Mouse (Mus musculus): ENCODE results near the gene Wipf2. TPM values are rescaled to one million over a fixed set of nuclear protein-coding genes. Genes with fewer than 3 reads are reported as not detected.

Gene Wipf2
- polyA plus RNA-seq, 1 experiment from 2014 or later: 4.7 TPM

GRCm38 (mm10) chr11:98867293-98867692 lies 3.9 kb downstream of the Wipf2 start:
- DNase-seq (ENCODE audit: low spot score): peak; percentile 51

GRCm38 (mm10) chr11:98869906-98870305 lies 6.5 kb downstream of the Wipf2 start:
- peaks cover 87% of the 10 kb centered on the region for H3K36me3 ChIP-seq
- peaks cover 13% of the 10 kb centered on the region for H3K4me1 ChIP-seq (replicated peaks)
- H3K27me3 ChIP-seq (ENCODE audit: insufficient read depth, poor library complexity, severe bottlenecking): no peaks in the 10 kb centered on the region
- 94% methylated on average over 8 of the region's 8 CpGs for WGBS
- H3K4me3 ChIP-seq: no peak overlapping the region
- no peak overlapping the region for H3K27ac ChIP-seq
- no peak for DNase-seq (ENCODE audit: low spot score)
- no peaks in the 10 kb centered on the region for H3K9me3 ChIP-seq

More at GRCm38 (mm10) chr11:98867293-98867692, 3.9 kb downstream of the Wipf2 start:
- 45% methylated on average over 12 of the region's 12 CpGs for WGBS
- H3K36me3 ChIP-seq: peaks cover 64% of the 10 kb centered on the region
- H3K4me3 ChIP-seq: no peak overlapping the region
- no peaks in the 10 kb centered on the region for H3K9me3 ChIP-seq
- H3K27me3 ChIP-seq (ENCODE audit: insufficient read depth, poor library complexity, severe bottlenecking): no peaks in the 10 kb centered on the region
- peaks cover 33% of the 10 kb centered on the region for H3K4me1 ChIP-seq (replicated peaks)
- peak overlapping the region; percentile 46; the same call in 1 of the 2 replicates for H3K27ac ChIP-seq

DNA sequence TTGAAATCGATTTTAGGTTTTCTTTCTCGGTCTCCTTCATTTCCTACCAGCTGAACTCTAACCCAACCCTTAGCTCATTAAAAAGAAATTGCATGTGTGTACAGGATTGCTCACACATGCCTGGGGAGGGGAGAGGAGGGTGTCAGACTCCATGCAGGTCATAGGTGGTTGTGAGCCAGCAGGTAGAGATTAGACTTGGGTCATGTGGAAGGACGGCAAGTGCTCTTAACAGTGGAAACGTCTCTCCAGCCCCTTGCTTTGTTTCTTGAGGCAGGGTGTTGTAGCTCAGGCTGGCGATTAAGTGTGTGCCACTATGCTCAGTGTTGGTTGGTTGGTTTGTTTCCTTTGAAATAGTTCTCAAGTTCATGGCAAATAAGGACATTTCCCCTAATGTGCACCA lies 7.4 kb downstream of the Wipf2 start:
- Histone ChIP-seq H3K27me3 (ENCODE audit: insufficient read depth, poor library complexity, severe bottlenecking) (no peaks in the 10 kb centered on the region), H3K4me3 (no peak overlapping the region), H3K9me3 (no peaks in the 10 kb centered on the region), H3K27ac (no peak overlapping the region), H3K4me1 (replicated peaks) (peaks cover 13% of the 10 kb centered on the region), H3K36me3 (peaks cover 96% of the 10 kb centered on the region)
- WGBS: 79% methylated on average over 5 of the region's 5 CpGs
- DNase-seq (ENCODE audit: low spot score): no peak

DNA sequence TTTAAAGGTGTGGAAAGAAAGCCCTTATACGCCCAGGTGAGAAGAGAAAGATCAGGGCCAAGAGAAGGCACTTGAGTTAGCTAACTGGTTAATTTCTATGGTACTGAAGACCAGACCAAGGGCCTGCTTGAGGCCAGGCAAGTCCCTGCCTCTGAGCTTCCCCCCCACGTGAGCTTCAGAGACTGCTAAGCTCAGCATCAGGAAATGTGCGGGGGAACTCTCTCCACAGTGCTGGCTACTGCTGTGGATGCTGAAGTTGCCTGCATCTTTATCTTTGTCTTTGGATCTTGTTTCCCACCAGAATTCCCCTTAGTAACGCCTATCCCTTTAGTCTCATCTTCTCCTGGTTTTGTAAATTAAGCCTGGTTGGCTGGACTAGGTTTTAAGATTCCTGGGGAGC lies 8.0 kb downstream of the Wipf2 start:
- Histone ChIP-seq H3K4me3 (no peak overlapping the region), H3K36me3 (peaks cover 91% of the 10 kb centered on the region), H3K27ac (no peak overlapping the region), H3K4me1 (replicated peaks) (peaks cover 13% of the 10 kb centered on the region), H3K27me3 (ENCODE audit: insufficient read depth, poor library complexity, severe bottlenecking) (no peaks in the 10 kb centered on the region), H3K9me3 (no peaks in the 10 kb centered on the region)
- WGBS: 73% methylated on average over 4 of the region's 4 CpGs
- no peak for DNase-seq (ENCODE audit: low spot score)

DNA sequence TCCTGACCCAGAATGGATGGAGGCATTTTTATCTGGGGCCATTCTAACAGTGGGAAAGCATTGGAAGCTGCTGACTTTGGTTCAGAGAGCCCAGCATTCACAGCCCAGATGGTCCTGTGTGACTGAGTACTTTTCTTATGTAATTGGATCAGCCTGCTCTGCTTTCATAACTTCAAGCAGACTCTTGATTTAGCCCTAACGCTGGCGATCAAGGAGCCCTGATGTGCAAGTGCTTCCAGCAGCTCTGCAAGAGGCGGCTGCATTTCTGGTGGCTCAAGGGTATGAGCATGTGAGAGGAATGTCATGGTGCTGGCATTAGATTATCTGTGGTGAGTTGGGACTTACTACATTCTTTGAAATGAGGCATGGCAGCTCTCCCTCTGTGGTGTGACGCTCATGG lies 8.6 kb downstream of the Wipf2 start:
- no peaks in the 10 kb centered on the region for H3K9me3 ChIP-seq
- H3K4me1 ChIP-seq (replicated peaks): peaks cover 13% of the 10 kb centered on the region
- no peaks in the 10 kb centered on the region for H3K27me3 ChIP-seq (ENCODE audit: insufficient read depth, poor library complexity, severe bottlenecking)
- no peak for DNase-seq (ENCODE audit: low spot score)
- 77% methylated on average over 4 of the region's 4 CpGs for WGBS
- H3K36me3 ChIP-seq: peaks cover 85% of the 10 kb centered on the region
- no peak overlapping the region for H3K4me3 ChIP-seq
- no peak overlapping the region for H3K27ac ChIP-seq

- 94% methylated on average over 9 of the region's 9 CpGs for WGBS
- Histone ChIP-seq H3K4me1 (replicated peaks) (peaks cover 2% of the 10 kb centered on the region), H3K9me3 (no peaks in the 10 kb centered on the region), H3K27me3 (ENCODE audit: insufficient read depth, poor library complexity, severe bottlenecking) (no peaks in the 10 kb centered on the region), H3K4me3 (no peak overlapping the region), H3K36me3 (peaks cover 72% of the 10 kb centered on the region), H3K27ac (no peak overlapping the region)
- no peak for DNase-seq (ENCODE audit: low spot score)
Measured at GRCm38 (mm10) chr11:98873900-98874299, 10.5 kb downstream of the Wipf2 start.

DNA sequence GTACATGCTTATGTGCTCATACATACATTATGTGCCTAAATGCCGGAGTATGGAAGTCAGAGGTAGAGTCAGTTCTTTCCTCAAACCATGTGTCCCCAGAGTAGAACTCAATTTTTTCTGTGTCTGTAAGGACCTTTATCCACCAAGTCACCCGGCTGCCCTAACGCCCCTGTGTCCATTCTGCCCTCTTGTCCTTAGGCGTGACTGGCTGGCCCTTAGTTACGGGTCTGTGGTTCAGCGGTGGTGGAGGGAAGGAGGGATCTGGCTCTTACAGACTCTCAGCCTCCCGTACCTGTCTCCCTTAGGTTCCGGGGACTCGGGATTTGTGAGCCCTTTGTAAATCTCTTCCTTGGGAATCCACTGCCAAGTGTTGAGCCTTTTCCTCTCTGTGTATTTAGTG lies 13.6 kb downstream of the Wipf2 start:
- H3K27me3 ChIP-seq (ENCODE audit: insufficient read depth, poor library complexity, severe bottlenecking): no peaks in the 10 kb centered on the region
- peaks cover 58% of the 10 kb centered on the region for H3K36me3 ChIP-seq
- H3K4me1 ChIP-seq (replicated peaks): peaks cover 2% of the 10 kb centered on the region; the same call in 1 of the 2 replicates
- no peak for DNase-seq (ENCODE audit: low spot score)
- H3K27ac ChIP-seq: no peak overlapping the region; the same call in 1 of the 2 replicates
- no peaks in the 10 kb centered on the region for H3K9me3 ChIP-seq
- WGBS: 71% methylated on average over 9 of the region's 9 CpGs
- H3K4me3 ChIP-seq: no peak overlapping the region

DNA sequence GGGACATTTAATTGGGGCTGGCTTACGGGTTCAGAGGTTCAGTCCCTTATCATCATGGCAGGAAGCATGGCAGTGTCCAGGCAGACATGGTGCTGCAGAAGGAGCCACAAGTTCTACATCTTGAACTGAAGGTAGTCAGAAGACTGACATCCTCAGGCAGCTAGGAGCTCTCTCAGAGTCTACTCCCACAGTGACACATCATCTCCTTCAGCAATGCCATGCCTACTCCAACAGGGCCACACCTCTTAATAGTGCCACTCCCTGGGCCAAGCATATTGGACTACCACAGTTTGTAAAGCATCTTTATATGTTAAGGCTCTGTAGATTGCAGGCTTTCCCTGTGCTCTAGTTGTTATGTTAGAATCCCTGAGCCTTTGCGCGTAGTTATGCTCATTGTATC lies 24.3 kb downstream of the Wipf2 start:
- Histone ChIP-seq H3K4me1 (replicated peaks) (peaks cover 8% of the 10 kb centered on the region; the same call in 1 of the 2 replicates), H3K4me3 (no peak overlapping the region), H3K9me3 (no peaks in the 10 kb centered on the region), H3K27me3 (ENCODE audit: insufficient read depth, poor library complexity, severe bottlenecking) (no peaks in the 10 kb centered on the region), H3K27ac (no peak overlapping the region), H3K36me3 (peaks cover 91% of the 10 kb centered on the region)
- no peak for DNase-seq (ENCODE audit: low spot score)
- WGBS: 97% methylated on average over 3 of the region's 3 CpGs

DNA sequence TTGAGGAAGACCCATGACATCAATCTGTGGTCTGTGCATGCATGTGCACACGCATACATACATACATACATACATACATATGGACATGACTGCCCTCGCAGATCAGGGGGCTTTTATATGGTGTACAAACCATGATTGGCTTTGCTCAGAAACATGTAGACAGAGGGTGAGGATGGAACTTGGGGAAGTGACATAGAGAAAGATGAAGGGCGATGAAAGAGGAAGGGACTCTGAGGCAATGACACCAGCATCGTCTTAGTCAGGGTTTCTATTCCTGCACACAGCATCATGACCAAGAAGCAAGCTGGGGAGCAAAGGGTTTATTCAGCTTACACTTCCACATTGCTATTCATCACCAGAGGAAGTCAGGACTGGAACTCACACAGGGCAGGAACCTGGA lies 25.6 kb downstream of the Wipf2 start:
- Histone ChIP-seq H3K4me3 (no peak overlapping the region), H3K4me1 (replicated peaks) (peaks cover 8% of the 10 kb centered on the region; the same call in 1 of the 2 replicates), H3K27me3 (ENCODE audit: insufficient read depth, poor library complexity, severe bottlenecking) (no peaks in the 10 kb centered on the region), H3K36me3 (peaks cover 100% of the 10 kb centered on the region), H3K9me3 (no peaks in the 10 kb centered on the region), H3K27ac (no peak overlapping the region)
- DNase-seq (ENCODE audit: low spot score): no peak
- 95% methylated on average over 4 of the region's 4 CpGs for WGBS

DNA sequence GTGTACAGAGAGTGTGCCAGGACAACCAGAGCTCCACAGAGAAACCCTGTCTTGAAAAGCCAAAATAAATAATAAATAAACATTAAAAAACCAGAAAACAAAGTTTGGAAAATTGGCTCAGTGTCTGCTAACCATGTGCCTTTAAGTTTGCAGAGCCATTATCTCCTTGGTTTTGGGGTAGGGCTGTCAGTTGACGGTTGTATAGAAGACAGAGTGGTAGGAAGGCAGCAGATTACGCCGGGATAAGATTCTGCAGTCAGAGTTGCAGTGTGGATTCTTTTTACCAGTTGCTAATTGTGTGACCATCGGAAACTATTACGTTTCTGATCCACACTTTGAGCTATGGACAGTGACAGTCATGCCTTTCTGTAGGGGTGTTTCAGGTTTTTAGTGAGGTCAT lies 26.5 kb downstream of the Wipf2 start:
- Histone ChIP-seq H3K9me3 (no peaks in the 10 kb centered on the region), H3K36me3 (peaks cover 100% of the 10 kb centered on the region), H3K4me3 (no peak overlapping the region), H3K27me3 (ENCODE audit: insufficient read depth, poor library complexity, severe bottlenecking) (no peaks in the 10 kb centered on the region), H3K27ac (no peak overlapping the region), H3K4me1 (replicated peaks) (peaks cover 8% of the 10 kb centered on the region; the same call in 1 of the 2 replicates)
- 93% methylated on average over 5 of the region's 5 CpGs for WGBS
- no peak for DNase-seq (ENCODE audit: low spot score)

DNA sequence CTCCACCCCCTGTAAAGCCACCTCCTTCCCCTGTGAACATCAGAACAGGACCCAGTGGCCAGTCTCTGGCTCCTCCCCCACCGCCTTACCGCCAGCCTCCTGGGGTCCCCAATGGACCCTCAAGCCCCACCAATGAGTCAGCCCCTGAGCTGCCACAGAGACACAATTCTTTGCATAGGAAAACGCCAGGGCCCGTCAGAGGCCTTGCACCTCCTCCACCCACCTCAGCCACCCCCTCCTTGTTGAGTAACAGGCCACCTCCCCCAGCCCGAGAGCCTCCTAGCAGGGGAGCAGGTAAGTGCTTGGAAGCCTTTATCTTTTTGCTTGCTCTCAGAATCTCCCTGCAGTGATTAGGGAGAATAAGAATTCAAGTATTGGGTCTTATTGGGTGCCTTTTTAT lies 29.0 kb downstream of the Wipf2 start:
- Histone ChIP-seq H3K27me3 (ENCODE audit: insufficient read depth, poor library complexity, severe bottlenecking) (no peaks in the 10 kb centered on the region), H3K4me3 (no peak overlapping the region), H3K9me3 (no peaks in the 10 kb centered on the region), H3K4me1 (replicated peaks) (peaks cover 8% of the 10 kb centered on the region; the same call in 1 of the 2 replicates), H3K27ac (0 out of 2 replicates have a peak overlapping the region, but pooled peaks have one; percentile 56), H3K36me3 (peaks cover 100% of the 10 kb centered on the region)
- no peak for DNase-seq (ENCODE audit: low spot score)
- WGBS: 54% methylated on average over 5 of the region's 5 CpGs

- Histone ChIP-seq H3K4me1 (replicated peaks) (peaks cover 35% of the 10 kb centered on the region), H3K27ac (no peak overlapping the region), H3K27me3 (ENCODE audit: insufficient read depth, poor library complexity, severe bottlenecking) (no peaks in the 10 kb centered on the region), H3K4me3 (no peak overlapping the region), H3K9me3 (no peaks in the 10 kb centered on the region), H3K36me3 (peaks cover 77% of the 10 kb centered on the region)
- DNase-seq (ENCODE audit: low spot score): no peak
- WGBS: 87% methylated on average over 12 of the region's 12 CpGs
Measured at GRCm38 (mm10) chr11:98900529-98901125, 37.2 kb downstream of the Wipf2 start.

- 5% methylated on average over 10 of the region's 10 CpGs for WGBS
- Histone ChIP-seq H3K9me3 (no peaks in the 10 kb centered on the region), H3K4me1 (replicated peaks) (peaks cover 42% of the 10 kb centered on the region), H3K27me3 (ENCODE audit: insufficient read depth, poor library complexity, severe bottlenecking) (no peaks in the 10 kb centered on the region), H3K27ac (peak overlapping the region; percentile 89), H3K36me3 (peaks cover 59% of the 10 kb centered on the region), H3K4me3 (peak overlapping the region; percentile 33)
- DNase-seq (ENCODE audit: low spot score): peak; percentile 70
Measured at GRCm38 (mm10) chr11:98902621-98903245, 39.3 kb downstream of the Wipf2 start.
